Mouse (Mus musculus) right cerebral cortex, adult 2 months (tissue): ENCODE data around the gene Atp10a.
A peak's percentile ranks its signal among the peaks of the same experiment; 100 is the strongest.

Experiments used
- DNase-seq, 2 experiments: peaks; one replicate each; pipeline ENCODE4 v3.0.0; 2021 to 2022; ENCODE audit warnings: low spot score in 2 of 2

Gene Atp10a

DNA sequence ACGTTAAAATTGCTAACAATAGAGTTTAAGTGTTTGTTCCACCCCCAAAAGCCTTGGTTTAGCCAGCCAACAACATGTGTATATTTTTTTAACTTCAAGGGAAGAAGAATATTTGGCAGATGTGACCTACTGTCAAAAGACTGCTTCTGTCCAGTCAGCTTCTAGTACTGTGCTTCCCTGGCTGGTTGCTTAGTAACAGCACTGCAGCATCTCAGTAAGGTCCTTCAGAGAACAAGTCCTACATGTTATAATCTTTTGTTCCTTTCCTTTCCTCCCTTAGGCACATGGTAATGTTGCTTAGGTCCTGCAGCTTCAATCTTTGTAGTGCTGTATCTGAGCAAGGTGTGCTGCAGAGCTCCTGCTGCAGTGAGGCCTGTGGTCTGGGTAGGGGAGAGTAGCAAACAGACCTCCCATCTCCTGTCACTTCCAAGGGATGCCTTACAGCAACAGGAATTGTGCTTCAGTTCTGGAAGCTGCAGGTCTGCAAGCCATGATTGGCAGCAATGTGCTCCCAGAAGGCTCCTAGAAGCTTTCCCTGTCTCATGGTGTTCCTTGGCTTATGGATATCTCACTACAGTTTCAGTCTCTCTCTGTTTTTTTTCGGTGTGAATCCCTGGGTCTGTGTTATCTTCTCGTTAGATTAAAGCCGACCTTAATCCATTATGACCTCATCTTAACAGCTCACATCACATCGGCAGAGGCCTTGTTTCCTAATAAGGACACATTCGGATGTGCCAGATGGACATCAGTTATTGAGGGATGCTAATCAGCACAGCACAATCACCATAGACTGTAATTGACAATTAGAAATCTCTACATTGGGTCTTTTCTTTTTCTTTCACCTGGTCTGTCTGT, 34.3 kb downstream of the Atp10a start:
- peak in 1 of 2 experiments; percentile 6 for DNase-seq

DNA sequence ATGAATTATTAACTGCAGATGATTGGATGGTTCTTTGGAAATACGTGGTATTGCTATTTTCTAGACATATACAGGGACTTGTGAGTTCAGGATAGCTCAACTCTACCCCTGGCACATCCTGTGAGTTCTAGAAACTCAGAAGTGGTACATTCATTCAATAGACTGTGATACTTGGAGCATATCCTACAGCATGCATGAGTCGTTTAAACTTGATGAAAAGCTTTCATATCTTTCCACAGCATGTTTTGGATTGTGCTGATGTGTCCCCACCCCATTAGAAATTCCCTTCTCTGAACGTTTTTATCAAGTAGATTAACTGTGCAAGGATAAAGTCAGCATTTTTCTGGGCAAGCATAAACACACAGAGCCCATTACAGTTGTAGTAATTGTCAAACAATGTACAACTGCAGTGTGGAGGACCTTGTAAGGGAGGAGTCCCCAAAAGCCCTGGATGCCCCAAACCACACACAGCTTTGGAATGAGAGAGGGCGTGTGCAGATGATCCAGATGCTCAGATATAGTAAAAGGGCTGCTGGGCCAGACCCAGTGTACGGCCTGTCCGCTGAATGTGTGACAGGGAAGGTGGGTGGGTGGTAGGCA, 35.1 kb downstream of the Atp10a start:
- DNase-seq, result no peak

DNA sequence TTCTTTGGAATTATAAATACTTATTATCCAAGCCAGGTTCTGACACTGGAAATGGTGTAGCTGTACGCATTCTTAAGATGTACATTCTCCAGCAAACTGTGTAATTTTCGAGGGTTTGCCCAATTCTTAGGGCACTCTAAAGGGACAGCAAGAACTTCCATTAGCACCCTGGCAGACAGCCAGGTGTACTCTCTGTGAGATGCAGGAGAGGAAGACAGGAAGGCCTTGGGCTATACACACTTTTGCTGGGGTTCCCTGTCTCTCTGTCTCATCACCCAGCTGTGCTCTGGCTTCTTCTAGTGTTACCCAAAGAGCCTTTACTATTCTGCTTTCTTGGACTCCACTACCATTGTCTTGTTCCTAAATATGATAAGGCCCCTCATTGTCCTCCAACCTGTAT, 36.7 kb downstream of the Atp10a start:
- DNase-seq, result no peak

DNA sequence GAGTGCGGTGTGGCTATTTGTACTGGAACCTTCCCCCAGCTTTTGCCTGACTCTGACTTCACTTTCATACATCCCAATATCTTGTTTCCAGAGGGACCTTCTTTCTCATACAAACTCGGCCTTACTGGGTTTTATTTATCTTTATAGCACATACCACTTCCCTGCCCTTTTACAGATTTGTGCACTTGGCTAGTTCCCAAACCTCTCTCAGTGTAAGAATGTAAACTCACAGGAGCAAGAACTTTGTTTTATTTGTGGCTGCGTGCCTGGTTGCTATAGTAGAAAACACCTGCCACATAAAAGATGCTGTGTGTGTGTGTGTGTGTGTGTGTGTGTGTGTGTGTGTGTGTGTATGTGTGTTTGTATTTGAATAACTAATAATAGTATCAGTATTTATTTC, 37.4 kb downstream of the Atp10a start:
- no peak for DNase-seq

DNA sequence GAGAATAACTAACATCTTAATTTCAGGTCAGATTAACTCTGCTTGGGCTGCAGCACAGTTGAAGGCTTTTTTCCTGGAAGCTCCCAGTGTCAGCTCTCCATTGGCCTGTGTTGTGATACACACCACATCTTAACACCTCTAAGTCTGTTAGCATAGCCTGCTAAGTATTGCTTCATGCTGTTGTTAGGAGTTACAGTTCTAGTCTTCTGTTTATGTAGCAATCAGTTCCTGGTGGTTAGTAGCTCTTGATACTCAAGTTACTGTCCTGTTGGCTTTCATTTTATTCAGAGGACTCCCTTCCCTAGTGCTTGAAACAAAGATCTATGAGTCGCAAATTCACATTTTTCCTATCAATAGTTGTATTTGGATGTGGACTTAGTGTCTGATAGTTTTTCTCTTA, 39.7 kb downstream of the Atp10a start:
- no peak for DNase-seq

DNA sequence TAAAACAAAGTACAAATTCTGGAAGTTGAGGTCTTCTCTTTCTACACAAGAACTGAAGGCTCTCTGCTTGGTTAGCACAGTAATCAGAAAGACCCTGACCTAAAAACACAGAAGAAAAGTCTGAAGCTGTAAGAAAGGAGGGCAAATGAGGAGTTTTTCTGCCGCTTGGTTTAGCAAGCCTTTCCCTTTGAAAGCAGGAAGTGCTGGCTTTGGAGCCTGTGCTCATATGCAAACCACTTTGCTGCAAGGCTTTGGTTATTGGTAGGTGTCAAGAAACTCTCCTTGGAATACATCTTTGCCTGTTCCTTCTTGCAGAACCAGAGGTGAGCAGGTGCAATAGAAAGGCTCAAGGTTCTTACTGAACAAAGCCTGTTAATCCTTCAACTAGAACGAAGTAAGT, 41.1 kb downstream of the Atp10a start:
- no peak for DNase-seq

DNA sequence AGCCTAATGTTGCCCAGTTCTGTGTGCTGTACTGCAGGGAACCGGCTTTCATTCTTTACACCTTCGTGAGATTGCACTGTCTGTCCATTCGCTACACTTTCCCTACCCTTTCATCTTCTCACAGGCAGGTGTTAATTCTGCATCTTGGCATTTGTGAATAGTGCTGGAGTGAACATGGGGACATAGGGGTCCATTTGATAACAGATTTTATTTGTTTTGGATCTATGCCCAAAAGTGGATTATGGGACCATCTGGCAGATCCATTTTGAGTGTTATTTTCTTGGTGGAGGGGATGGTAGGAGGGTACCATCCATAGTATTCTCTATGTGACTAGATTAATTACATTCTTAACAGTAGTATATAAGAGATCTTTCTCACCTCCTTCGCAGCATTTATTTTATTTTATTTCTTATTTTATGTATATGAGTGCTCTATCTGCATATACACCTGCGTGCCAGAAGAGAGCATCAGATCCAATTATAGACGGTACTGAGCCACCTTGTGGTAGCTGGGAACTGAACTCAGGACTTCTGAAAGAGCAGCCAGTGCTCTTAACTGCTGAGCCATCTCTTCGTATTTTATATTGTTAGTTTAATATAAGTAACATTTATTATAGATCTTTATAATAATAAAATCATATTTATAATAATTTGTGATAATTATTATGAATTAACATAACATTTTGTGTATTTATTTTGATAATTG, 42.9 kb downstream of the Atp10a start:
- no peak for DNase-seq

DNA sequence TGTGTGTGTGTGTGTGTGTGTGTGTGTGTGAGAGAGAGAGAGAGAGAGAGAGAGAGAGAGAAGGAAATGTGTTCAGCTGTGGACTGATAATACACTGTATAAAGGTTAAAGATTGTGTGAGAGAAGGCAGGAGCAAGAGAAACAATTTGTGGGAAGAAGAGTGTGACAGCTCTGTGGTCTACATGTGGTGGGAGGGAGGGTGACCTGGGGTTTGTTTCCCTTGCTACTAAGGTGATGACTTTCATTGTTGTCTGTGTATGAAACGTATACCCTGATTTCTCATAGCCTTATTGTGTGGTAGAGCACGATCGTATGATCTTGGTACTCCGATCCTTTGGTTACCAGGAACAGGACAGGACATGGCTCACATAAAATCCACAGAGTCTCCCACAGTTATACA, 45.3 kb downstream of the Atp10a start:
- no peak for DNase-seq

DNA sequence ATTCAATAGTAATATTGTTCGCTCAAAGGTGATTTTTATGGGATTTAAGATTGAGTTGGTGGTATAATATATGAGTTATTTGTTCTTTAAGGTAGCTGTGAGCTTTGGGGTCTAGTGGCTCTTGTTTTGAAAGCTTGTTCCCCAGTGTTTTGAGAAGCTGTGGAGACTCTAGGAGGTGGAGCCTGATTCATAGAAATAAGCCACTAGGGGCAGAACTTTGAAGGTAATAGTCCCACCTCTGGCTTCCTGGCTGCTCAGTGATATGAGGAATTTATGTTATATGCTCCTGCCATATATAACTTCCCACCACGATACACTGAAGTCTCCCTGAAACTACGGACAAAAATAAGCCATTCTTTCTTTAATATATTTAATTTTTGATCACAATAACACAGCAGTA, 49.2 kb downstream of the Atp10a start:
- DNase-seq, result no peak

DNA sequence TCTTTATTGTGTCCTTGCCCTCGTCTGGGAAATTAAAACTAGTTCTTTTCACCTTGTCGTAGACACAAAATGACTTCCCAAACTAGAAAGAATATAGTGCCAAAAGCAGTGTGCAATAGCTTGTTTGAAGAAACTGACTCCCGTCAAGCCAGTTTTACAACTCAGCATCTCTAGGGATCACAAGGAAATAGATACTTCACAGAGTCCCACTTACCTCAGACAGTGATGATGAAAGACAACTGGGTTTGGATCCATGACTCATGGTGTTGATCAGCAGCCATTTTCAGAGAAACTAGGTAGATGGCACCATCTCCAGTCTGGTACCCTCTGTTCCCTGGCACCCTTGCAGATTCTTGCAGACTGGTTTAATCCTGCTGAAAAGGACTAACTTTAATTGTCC, 53.3 kb downstream of the Atp10a start:
- DNase-seq, result no peak

DNA sequence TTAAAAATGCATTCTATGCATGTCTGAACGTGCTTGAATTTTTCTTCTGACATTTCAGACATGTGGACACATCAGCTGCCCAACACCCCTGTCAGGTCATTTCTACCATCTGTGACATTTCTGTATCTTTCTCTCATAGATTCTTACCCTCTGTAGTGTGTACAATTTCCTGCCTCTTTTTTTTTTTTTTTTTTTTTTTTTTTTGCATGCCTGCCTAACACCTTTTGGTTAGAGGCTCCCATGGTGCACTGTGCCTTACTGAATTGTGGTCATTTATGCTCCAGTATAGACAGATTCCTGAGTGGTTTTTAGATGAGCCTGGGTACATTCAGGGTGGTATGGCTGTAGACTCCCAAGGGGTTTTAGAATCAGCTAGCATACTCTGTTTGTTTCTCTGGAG, 54.3 kb downstream of the Atp10a start:
- DNase-seq, result no peak

DNA sequence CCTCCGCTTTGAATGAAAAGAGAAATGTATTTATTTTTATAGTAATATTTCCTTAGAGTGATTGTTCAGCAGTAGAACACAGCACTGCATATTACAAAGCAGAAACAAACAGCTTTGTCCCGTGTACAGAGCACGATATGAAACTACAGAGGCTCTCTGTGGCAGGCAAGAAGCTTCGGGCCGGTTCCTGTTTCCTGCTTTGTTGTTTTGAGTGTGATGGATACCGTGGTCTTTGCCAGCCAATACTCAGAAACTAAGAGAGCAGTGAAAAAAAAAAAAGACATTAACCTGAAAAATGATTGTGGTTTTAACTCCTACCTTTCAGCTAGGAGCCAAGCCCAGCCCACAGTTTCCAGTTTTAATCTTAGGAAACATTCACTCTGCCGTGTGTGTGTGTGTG, 55.8 kb downstream of the Atp10a start:
- DNase-seq, result no peak

DNA sequence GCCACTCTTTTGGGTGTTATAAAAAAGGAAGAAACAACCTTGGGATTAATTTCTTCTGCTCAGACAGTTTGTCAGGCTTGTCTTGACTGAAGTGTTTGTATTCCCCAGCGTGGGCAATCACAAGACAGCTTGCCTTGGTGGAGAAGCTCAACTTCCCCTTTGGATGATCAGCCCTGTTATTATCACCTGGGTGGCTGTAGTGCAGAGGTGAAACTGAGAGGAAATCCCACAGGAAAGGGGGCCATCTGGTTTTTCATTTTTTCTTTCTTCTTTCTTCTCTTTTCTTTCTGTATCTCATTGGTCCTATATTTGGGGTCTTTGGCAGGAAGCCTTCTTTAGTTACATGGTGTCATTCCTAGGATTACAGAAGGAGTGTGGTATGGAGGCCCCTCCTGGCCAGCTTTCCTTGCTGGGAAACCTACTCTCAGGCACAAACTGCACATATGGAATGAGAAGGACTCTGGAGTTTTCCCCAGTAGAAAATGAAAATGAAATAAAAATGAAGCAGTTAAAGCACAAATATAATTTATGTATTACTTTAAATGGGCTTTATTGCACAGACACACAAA, 59.7 kb downstream of the Atp10a start:
- DNase-seq, result no peak

DNA sequence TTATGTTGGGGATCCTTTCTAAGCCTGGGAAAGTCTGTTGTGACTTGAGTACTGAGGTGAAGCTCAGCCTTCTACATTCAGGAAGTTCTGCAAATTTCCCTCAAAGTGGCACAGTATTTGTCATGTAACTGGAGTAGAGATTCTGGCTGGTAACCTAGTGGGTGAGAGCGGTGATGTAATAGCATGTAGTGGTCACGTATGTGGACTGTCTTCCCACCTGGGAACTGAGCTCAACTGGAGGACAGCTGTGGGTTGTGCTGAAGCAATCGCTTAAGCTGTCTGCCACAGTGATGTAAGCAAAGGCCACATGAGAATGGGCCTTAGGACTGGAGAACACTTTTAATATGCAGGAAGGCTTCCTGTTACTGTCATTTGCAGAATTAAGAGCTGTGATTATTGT, 60.7 kb downstream of the Atp10a start:
- no peak for DNase-seq

DNA sequence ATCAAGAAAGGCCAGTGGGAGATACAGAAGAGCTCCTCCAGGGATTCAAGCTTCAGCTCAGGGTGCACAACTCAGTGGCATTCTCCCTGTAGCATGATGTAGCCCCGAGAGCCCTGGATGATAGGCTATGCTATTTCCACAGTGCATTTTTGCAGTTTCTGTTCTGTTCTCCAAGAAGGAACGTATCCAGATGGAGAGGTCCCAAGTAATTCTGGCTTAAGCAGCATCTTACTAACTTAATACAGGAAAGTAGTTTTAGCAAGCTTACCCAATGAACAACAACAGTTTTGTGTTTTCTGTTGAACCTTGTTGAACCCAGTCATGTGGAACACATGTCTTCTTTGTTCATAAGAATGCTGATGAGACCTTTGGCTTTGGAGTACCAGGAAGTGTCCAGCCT, 62.6 kb downstream of the Atp10a start:
- no peak for DNase-seq

DNA sequence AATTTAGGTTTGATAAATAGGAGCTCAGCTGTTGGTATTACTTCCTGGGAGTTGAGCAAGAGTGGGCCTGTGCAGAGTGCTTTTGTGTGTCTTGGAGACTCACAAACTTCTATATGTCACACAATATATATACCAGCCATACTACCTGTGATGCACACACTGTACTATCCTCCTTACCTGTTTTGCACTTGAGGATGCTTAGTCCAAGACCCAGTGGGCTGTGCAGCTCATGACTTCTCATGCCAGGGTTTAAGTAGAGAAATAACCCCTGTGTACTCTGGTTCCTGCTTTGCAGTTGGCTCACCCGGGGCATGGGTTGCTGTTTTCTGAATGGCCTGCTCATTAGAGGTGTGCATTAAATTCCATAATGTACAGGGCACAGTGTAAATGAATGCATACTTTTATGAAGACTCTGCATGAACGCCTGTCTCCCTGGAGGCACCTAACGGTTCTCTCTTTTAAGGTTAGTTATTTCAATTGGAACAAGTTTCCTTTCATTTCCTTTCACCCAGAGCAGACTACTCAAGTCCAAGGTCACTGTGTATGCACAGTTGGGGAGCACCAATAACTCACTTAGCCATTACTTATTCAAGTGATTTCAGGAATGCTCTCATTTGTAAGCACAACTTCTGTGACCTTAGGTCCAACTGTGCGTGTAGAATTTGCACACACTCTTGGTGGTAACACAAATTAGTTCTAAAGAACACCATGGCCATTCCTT, 63.4 kb downstream of the Atp10a start:
- DNase-seq, result no peak

DNA sequence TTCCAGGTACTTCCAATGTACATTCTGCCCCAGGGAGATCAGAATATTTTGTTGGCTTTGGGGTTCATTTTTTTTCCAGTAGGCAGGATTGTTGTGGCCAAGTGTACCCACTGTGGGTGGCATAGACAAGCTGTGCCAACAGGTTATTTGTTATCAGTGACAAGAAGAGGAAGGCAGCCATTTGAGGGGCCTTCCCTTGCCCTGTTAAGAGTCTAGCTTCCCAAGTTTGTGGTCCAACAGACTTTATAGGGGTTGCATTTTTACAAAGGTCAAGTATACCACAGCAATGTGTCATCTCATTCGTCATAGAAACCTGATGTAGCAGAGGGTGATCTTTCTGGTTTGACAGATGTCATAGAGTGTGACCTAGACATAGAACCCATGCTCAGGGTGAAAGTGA, 66.3 kb downstream of the Atp10a start:
- no peak for DNase-seq

DNA sequence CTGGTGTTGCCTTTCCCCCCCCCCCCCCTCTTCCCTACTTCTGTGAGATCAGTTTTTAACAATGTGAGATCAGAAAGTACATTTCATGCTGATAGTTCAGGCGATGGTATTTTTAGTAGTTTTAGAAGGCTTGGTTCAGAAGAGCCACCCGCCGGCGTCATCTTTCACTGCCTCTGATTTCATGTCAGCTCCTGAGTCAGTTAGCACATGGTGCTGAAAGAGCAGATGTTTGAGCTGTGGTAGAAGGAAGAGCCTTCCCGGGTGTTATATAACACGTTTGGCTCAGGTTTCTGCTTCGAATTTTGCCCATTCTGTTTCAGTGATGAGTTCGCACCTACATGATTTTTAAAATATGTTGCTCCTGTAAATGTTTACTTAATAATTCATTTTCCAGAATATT, 74.2 kb downstream of the Atp10a start:
- peak; percentile 73 to 77 for DNase-seq

DNA sequence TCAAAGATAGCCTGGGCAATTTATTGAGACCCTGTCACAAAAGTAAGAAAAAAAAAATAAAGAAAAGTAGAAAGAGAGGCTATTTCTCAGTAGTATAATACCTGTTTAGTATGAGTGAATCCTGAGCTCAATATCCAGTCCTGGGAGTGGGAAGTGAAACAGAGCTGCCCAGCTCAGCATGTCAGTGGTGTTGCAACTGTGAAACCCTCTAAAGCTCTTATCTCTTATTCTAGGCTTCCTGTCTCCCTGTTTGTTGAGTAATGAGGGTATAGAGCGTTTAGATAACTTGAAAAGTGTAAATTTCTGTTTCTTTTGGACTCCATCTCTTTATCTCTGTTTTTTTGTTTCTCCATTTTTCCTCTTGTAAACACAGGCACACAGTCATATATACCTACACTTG, 74.9 kb downstream of the Atp10a start:
- DNase-seq, result no peak

DNA sequence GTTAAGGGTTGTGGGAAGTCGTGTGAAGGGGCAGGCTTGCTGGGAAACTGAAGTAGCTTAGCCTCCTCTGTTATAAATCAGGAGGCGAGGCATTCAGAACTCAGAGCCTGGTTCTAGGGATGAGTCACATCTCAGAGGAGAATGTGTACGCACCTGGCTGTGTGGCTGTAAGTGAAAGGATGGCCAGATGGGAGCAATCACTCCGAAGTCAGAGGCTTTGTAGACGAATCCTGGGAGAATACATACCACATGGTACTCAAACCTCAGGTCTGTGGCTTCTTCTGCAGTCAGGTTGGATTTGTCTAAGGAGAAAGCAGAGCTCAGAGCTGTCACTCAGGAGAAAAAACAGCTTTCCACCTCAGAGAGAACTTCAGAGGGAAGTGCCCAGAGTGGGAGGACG, 76.4 kb downstream of the Atp10a start:
- peak in 1 of 2 experiments; percentile 18 for DNase-seq

DNA sequence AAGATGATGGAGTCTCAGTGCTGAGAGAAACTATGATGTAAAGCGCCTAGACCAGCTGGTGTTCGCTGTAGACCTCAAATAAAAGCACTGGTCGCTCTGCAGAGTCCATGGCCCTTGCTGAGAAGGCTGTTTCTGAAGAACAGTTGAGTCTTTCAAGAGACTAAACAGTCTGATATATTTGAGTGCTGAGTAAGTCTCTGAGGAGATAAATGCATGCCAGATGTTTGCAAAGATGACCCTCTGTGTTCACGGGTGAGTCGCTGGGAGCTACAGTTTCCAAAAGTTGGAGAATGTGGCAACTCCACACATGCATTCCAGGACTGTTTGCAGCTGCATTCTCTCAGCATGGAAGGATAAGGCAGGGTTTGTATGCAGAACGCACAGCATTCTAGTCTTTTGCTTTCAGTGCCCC, 77.5 kb downstream of the Atp10a start:
- no peak for DNase-seq
